Mouse (Mus musculus): ENCODE data around the gene Med12. TPM values are rescaled to one million over a fixed set of nuclear protein-coding genes. Genes with fewer than 3 reads are reported as not detected.

Med12 gene
- polyA plus RNA-seq, 1 experiment from 2014 or later: 10.1 TPM

DNA sequence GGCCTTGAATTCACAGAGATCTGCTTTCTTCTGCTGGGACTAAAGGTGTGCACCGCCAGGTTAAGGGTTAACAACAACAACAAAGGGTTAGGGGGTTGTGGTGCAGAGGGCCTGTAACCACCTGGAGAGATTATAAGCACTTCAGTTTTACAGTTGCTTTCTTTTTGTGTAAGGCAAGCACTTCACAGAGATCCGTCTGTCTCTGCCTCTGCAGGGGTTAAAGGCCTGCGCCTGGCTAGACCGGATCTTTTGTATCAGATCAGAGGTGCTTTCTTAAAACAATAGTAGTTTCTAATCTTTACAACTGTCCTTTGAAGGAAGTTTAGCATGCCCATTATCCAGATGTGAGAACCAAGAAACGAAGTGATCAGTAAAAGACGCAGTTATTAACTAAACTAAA is 420 bp upstream of the Med12 start:
- H3K36me3 ChIP-seq (ENCODE audit: control insufficient read depth, insufficient read depth, low read length): no peaks in the 10 kb centered on the region
- H3K4me1 ChIP-seq (replicated peaks; ENCODE audit: control insufficient read depth, insufficient read depth): no peaks in the 10 kb centered on the region
- peak overlapping the region; percentile 72 for H3K9ac ChIP-seq (ENCODE audit: low read length)
- H3K4me2 ChIP-seq (replicated peaks; ENCODE audit: low read depth): peak overlapping the region; percentile 39
- 21% methylated on average over 6 of the region's 6 CpGs for WGBS
- DNase-seq (ENCODE audit: low spot score) (no peak), ATAC-seq (ENCODE audit: low FRiP score, low TSS enrichment) (peak; percentile 2; the same call in 1 of the 2 replicates)
- H3K9me3 ChIP-seq (ENCODE audit: control insufficient read depth, low read length): no peaks in the 10 kb centered on the region
- no peaks in the 10 kb centered on the region for H3K27me3 ChIP-seq (ENCODE audit: control insufficient read depth, insufficient read depth, low read length)
- no peak overlapping the region for H3K27ac ChIP-seq (replicated peaks)
- no peak for TF ChIP-seq EP300 (optimal IDR thresholded peaks at IDR 0.05)
- peak overlapping the region; percentile 58; the same call in 1 of the 2 replicates for H3K4me3 ChIP-seq (ENCODE audit: low read depth, low read length)

DNA sequence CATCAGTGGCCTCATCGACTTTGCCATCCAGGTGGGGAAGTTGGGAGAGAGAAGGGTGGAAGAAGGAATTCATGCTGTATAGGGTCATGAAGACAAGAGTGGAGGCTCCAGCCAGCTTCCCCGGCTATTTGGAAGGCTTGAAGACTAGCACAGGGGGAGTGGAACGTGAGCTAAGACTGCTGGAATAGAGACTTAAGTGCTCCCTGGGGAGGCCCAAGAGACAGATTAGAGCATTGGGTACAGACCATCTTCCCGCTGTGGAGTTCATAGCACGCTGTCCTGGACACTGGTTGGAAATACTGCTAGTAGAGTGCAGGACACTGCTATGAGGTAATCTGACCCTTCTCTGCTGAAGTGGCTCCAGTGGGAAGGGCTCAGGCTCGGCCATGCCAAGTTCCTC is 9.0 kb downstream of the Med12 start:
- Histone ChIP-seq H3K9me3 (ENCODE audit: control insufficient read depth, low read length) (no peaks in the 10 kb centered on the region), H3K4me1 (replicated peaks; ENCODE audit: control insufficient read depth, insufficient read depth) (no peaks in the 10 kb centered on the region), H3K4me2 (replicated peaks; ENCODE audit: low read depth) (no peak overlapping the region), H3K9ac (ENCODE audit: low read length) (no peak overlapping the region), H3K36me3 (ENCODE audit: control insufficient read depth, insufficient read depth, low read length) (no peaks in the 10 kb centered on the region), H3K27me3 (ENCODE audit: control insufficient read depth, insufficient read depth, low read length) (no peaks in the 10 kb centered on the region), H3K27ac (replicated peaks) (no peak overlapping the region), H3K4me3 (ENCODE audit: low read depth, low read length) (no peak overlapping the region)
- DNase-seq (ENCODE audit: low spot score): no peak
- no peak for ATAC-seq (ENCODE audit: low FRiP score, low TSS enrichment)
- WGBS: 77% methylated on average over 6 of the region's 6 CpGs
- TF ChIP-seq CTCF (IDR thresholded peaks at IDR 0.05; ENCODE audit: low read depth) (no peak), EP300 (optimal IDR thresholded peaks at IDR 0.05) (no peak)

DNA sequence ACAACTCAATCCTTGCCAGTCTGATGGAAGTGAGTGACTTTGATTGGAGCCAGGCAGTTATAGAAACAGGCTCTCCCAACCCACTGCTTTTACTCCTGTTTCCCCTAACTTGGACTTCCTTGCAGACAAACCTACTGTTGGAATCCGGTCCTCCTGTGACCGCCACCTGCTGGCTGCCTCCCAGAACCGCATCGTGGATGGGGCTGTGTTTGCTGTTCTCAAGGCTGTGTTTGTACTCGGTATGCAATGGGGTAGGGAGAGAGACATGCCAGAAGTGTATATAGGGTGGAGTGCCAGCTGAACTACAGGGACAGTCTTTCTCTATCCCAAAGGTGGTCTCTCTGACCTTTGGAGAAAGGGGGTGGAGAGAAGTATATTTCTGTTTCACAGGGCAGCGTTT is 11.7 kb downstream of the Med12 start:
- Histone ChIP-seq H3K4me2 (replicated peaks; ENCODE audit: low read depth) (no peak overlapping the region), H3K36me3 (ENCODE audit: control insufficient read depth, insufficient read depth, low read length) (no peaks in the 10 kb centered on the region), H3K4me3 (ENCODE audit: low read depth, low read length) (no peak overlapping the region), H3K27ac (replicated peaks) (no peak overlapping the region), H3K9me3 (ENCODE audit: control insufficient read depth, low read length) (no peaks in the 10 kb centered on the region), H3K9ac (ENCODE audit: low read length) (no peak overlapping the region), H3K27me3 (ENCODE audit: control insufficient read depth, insufficient read depth, low read length) (no peaks in the 10 kb centered on the region), H3K4me1 (replicated peaks; ENCODE audit: control insufficient read depth, insufficient read depth) (no peaks in the 10 kb centered on the region)
- 23% methylated on average over 6 of the region's 6 CpGs for WGBS
- no peak for TF ChIP-seq EP300 (optimal IDR thresholded peaks at IDR 0.05)
- peak; percentile 85 for TF ChIP-seq CTCF (IDR thresholded peaks at IDR 0.05; ENCODE audit: low read depth)
- ATAC-seq (ENCODE audit: low FRiP score, low TSS enrichment): 0 out of 2 replicates have a peak, but pooled peaks have one; percentile 45
- DNase-seq (ENCODE audit: low spot score): peak; percentile 77

DNA sequence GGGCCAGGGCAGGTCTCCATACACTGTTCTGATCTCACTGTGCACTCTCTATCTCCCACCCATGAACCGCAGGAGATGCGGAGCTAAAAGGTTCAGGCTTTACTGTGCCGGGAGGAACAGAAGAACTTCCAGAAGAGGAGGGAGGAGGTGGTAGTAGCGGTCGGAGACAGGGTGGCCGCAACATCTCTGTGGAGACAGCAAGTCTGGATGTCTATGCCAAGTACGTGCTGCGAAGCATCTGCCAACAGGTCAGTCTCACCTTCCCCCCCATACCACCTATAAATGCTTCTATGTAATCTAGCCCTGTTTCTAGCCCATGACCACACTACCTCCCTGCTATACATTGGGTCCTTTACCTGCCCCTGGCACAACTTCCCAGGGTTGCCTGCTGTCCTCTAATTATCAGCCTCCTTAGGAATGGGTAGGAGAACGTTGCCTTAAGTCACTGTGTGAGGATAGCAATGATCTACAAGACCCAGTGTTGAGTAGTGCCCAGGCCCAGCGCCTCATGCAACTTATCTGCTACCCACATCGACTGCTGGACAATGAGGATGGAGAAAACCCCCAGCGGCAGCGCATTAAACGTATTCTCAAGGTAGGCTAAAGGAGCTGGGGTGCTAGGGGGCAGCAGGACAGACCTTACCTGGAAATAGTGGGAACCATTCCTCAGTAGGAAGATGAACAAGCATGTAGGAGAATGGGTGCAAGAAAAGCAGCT is 12.3 kb downstream of the Med12 start:
- H3K36me3 ChIP-seq (ENCODE audit: control insufficient read depth, insufficient read depth, low read length): no peaks in the 10 kb centered on the region
- no peaks in the 10 kb centered on the region for H3K9me3 ChIP-seq (ENCODE audit: control insufficient read depth, low read length)
- no peak overlapping the region for H3K27ac ChIP-seq (replicated peaks)
- DNase-seq (ENCODE audit: low spot score): no peak
- no peaks in the 10 kb centered on the region for H3K4me1 ChIP-seq (replicated peaks; ENCODE audit: control insufficient read depth, insufficient read depth)
- WGBS: 94% methylated on average over 13 of the region's 14 CpGs
- H3K4me2 ChIP-seq (replicated peaks; ENCODE audit: low read depth): no peak overlapping the region
- H3K4me3 ChIP-seq (ENCODE audit: low read depth, low read length): no peak overlapping the region
- no peaks in the 10 kb centered on the region for H3K27me3 ChIP-seq (ENCODE audit: control insufficient read depth, insufficient read depth, low read length)
- H3K9ac ChIP-seq (ENCODE audit: low read length): no peak overlapping the region
- TF ChIP-seq EP300 (optimal IDR thresholded peaks at IDR 0.05) (no peak), CTCF (IDR thresholded peaks at IDR 0.05; ENCODE audit: low read depth) (no peak)
- ATAC-seq (ENCODE audit: low FRiP score, low TSS enrichment): no peak

DNA sequence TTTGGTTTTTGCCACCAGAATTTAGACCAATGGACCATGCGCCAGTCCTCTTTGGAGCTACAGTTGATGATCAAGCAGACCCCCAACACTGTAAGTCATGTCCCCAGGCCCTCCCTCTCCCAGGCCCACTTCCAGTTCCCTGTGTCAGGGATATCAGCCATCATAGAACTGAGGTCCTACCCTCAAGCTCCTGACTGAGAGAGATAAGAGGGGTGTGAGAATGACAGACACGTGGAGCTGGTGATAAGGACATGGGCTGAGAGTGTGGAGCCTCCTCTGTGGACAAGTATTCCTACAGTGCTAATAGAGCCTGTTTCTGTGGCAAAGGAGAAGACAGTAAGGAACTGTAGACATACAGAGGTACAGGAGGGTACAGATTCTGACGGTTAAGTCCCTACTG is 13.7 kb downstream of the Med12 start:
- DNase-seq (ENCODE audit: low spot score): no peak
- TF ChIP-seq EP300 (optimal IDR thresholded peaks at IDR 0.05): no peak
- TF ChIP-seq CTCF (IDR thresholded peaks at IDR 0.05; ENCODE audit: low read depth): no peak
- Histone ChIP-seq H3K9me3 (ENCODE audit: control insufficient read depth, low read length) (no peaks in the 10 kb centered on the region), H3K27ac (replicated peaks) (no peak overlapping the region), H3K4me2 (replicated peaks; ENCODE audit: low read depth) (no peak overlapping the region), H3K9ac (ENCODE audit: low read length) (no peak overlapping the region), H3K27me3 (ENCODE audit: control insufficient read depth, insufficient read depth, low read length) (no peaks in the 10 kb centered on the region), H3K36me3 (ENCODE audit: control insufficient read depth, insufficient read depth, low read length) (peaks cover 3% of the 10 kb centered on the region; the same call in 1 of the 2 replicates), H3K4me3 (ENCODE audit: low read depth, low read length) (no peak overlapping the region), H3K4me1 (replicated peaks; ENCODE audit: control insufficient read depth, insufficient read depth) (no peaks in the 10 kb centered on the region)
- WGBS: 96% methylated on average over 3 of the region's 3 CpGs
- ATAC-seq (ENCODE audit: low FRiP score, low TSS enrichment): no peak

DNA sequence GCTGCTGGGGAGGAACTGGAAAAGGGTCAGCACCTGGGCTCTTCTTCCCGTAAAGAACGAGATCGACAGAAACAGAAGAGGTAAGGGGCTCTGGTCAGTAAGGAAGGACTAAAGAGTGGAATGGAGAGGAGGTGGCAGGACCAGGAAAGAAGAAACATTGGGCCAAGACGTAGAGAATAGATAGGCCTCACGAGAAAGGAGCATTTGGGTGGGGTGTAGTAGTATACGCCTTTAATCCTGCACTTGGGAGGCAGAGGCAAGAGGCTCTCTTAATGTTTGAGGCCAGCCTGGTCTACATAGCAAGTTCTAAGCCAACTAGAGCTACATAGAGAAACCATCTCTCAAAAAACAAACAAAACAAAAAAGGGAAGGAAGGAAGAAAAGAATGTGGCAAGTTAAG is 14.6 kb downstream of the Med12 start:
- no peak overlapping the region for H3K9ac ChIP-seq (ENCODE audit: low read length)
- H3K4me1 ChIP-seq (replicated peaks; ENCODE audit: control insufficient read depth, insufficient read depth): no peaks in the 10 kb centered on the region
- H3K27ac ChIP-seq (replicated peaks): no peak overlapping the region
- H3K27me3 ChIP-seq (ENCODE audit: control insufficient read depth, insufficient read depth, low read length): no peaks in the 10 kb centered on the region
- H3K4me3 ChIP-seq (ENCODE audit: low read depth, low read length): no peak overlapping the region
- WGBS: 94% methylated on average over 6 of the region's 6 CpGs
- H3K36me3 ChIP-seq (ENCODE audit: control insufficient read depth, insufficient read depth, low read length): peaks cover 3% of the 10 kb centered on the region; the same call in 1 of the 2 replicates
- H3K4me2 ChIP-seq (replicated peaks; ENCODE audit: low read depth): no peak overlapping the region
- TF ChIP-seq EP300 (optimal IDR thresholded peaks at IDR 0.05): no peak
- H3K9me3 ChIP-seq (ENCODE audit: control insufficient read depth, low read length): no peaks in the 10 kb centered on the region
- DNase-seq (ENCODE audit: low spot score): no peak
- no peak for ATAC-seq (ENCODE audit: low FRiP score, low TSS enrichment)
